Mouse (Mus musculus) heart, adult 18-20 months (tissue): ENCODE results near the gene Fosl1. TPM values are rescaled to one million over a fixed set of nuclear protein-coding genes. Genes with fewer than 3 reads are reported as not detected.

Source experiments
- total RNA-seq, 2 experiments: library from RNA; stranded (reverse); gene quantifications; 2 replicates each; pipeline ENCODE4 v1.2.3; 2021

Fosl1 gene
- total RNA-seq, 2 experiments from 2014 or later, result not detected

Other genes starting within 250 kb of the Fosl1 start
- 10 to 100 TPM; 21.8 to 22.7 TPM for gene Pacs1, start 174.4 kb upstream of the Fosl1 start, total RNA-seq
- gene Sf3b2, start 152.1 kb upstream of the Fosl1 start, total RNA-seq, result 100 to 1,000 TPM; 118 to 119 TPM
- 10 to 100 TPM; 21.9 to 22.4 TPM for gene Gal3st3, start 149.2 kb upstream of the Fosl1 start, total RNA-seq
- not detected for gene Catsper1, start 111.8 kb upstream of the Fosl1 start, total RNA-seq
- gene Cst6, start 98.0 kb upstream of the Fosl1 start, total RNA-seq, result 10 to 100 TPM; 17.3 to 21.4 TPM
- 10 to 100 TPM; 18.8 to 19.7 TPM for gene Eif1ad, start 80.8 kb upstream of the Fosl1 start, total RNA-seq
- 100 to 1,000 TPM; 121 to 125 TPM for gene Banf1, start 80.4 kb upstream of the Fosl1 start, total RNA-seq
- gene Sart1, start 58.8 kb upstream of the Fosl1 start, total RNA-seq, result 10 to 100 TPM; 47.8 to 48.1 TPM
- under 1 TPM in 1 of 2 experiments, not detected in 1; 0.59 TPM for gene Tsga10ip, start 45.0 kb upstream of the Fosl1 start, total RNA-seq
- 100 to 1,000 TPM; 301 to 320 TPM for gene Drap1, start 22.6 kb upstream of the Fosl1 start, total RNA-seq
- gene AI837181, start 22.4 kb upstream of the Fosl1 start, total RNA-seq, result 10 to 100 TPM; 32.1 to 38.3 TPM
- 1 to 10 TPM; 6.0 to 6.7 TPM for gene Ccdc85b, start 10.3 kb downstream of the Fosl1 start, total RNA-seq
- 10 to 100 TPM; 50.9 to 54.3 TPM for gene Fibp, start 13.1 kb downstream of the Fosl1 start, total RNA-seq
- gene Ctsw, start 21.0 kb downstream of the Fosl1 start, total RNA-seq, result 1 to 10 TPM in 1 of 2 experiments, under 1 TPM in 1; 0.25 to 1.5 TPM
- gene Efemp2, start 26.4 kb downstream of the Fosl1 start, total RNA-seq, result 1 to 10 TPM; 7.2 to 7.9 TPM
- 10 to 100 TPM; 16.9 to 24.2 TPM for gene Mus81, start 40.9 kb downstream of the Fosl1 start, total RNA-seq
- gene Cfl1, start 42.9 kb downstream of the Fosl1 start, total RNA-seq, result 100 to 1,000 TPM; 184 to 211 TPM
- under 1 TPM; 0.35 to 0.57 TPM for gene 1700020D05Rik, start 56.2 kb downstream of the Fosl1 start, total RNA-seq
- gene Snx32, start 63.0 kb downstream of the Fosl1 start, total RNA-seq, result 1 to 10 TPM; 4.2 to 4.3 TPM
- gene Ovol1, start 113.1 kb downstream of the Fosl1 start, total RNA-seq, result not detected
- gene Ap5b1, start 120.5 kb downstream of the Fosl1 start, total RNA-seq, result 1 to 10 TPM; 2.8 to 4.3 TPM
- gene Rnaseh2c, start 154.3 kb downstream of the Fosl1 start, total RNA-seq, result 10 to 100 TPM; 56.5 to 59.3 TPM
- 10 to 100 TPM; 20.5 to 31.3 TPM for gene Kat5, start 162.7 kb downstream of the Fosl1 start, total RNA-seq
- gene Rela, start 189.9 kb downstream of the Fosl1 start, total RNA-seq, result 10 to 100 TPM; 25.4 to 30.2 TPM
- 10 to 100 TPM; 20.3 to 24.1 TPM for gene Sipa1, start 216.2 kb downstream of the Fosl1 start, total RNA-seq
- 10 to 100 TPM; 21.5 to 25.2 TPM for gene Map3k11, start 241.2 kb downstream of the Fosl1 start, total RNA-seq
- 10 to 100 TPM; 17.3 to 18.4 TPM for gene Pcnx3, start 241.4 kb downstream of the Fosl1 start, total RNA-seq